Mouse (Mus musculus) midbrain, embryonic 16.5 days (tissue): ENCODE measurements at regions not wholly inside any gene's neighbourhood (a gene's known extent, or its start where the extent isn't known, plus 50 kb on each side); places are given as distances from the start of the nearest gene placed in this dataset.

Experiments
- ATAC-seq: fragments of 200-750 bp; cut with Nextera tagmentation; 2 replicates; pipeline ENCODE4 v1.8.0; 2017; ENCODE audit warnings: moderate TSS enrichment
- H3K27ac ChIP-seq: fragments of 300-500 bp; sonication (generic); 2 replicates; pipeline ENCODE4 v1.5.1; 2014; ENCODE audit warnings: mild to moderate bottlenecking, low read length, mixed read lengths
- H3K27me3 ChIP-seq: fragments of 300-500 bp; sonication (generic); 2 replicates; pipeline ENCODE4 v1.6.1; 2014; ENCODE audit warnings: low read depth, low read length, mixed read lengths; ENCODE audit not compliant: control insufficient read depth, insufficient read depth
- H3K36me3 ChIP-seq: fragments of 300-500 bp; sonication (generic); 2 replicates; pipeline ENCODE4 v1.6.1; 2014; ENCODE audit warnings: mild to moderate bottlenecking, low read length, moderate library complexity, mixed read lengths; ENCODE audit not compliant: control insufficient read depth, insufficient read depth
- H3K4me1 ChIP-seq: fragments of 300-500 bp; sonication (generic); 2 replicates; pipeline ENCODE4 v1.6.1; 2014; ENCODE audit warnings: mild to moderate bottlenecking, low read length, mixed read lengths; ENCODE audit not compliant: control insufficient read depth, insufficient read depth
- H3K4me2 ChIP-seq: fragments of 300-500 bp; sonication (generic); 2 replicates; pipeline ENCODE4 v1.6.1; 2014; ENCODE audit warnings: mild to moderate bottlenecking, low read length, mixed read lengths
- H3K4me3 ChIP-seq: fragments of 300-500 bp; sonication (generic); 2 replicates; pipeline ENCODE4 v1.5.1; 2014; ENCODE audit warnings: low read depth, mild to moderate bottlenecking, low read length, moderate library complexity, mixed read lengths
- H3K9ac ChIP-seq: fragments of 300-500 bp; sonication (generic); 2 replicates; pipeline ENCODE4 v1.6.1; 2014; ENCODE audit warnings: low read depth, low read length, mixed read lengths
- H3K9me3 ChIP-seq: fragments of 300-500 bp; sonication (generic); replicated peaks from 2 replicates; pipeline ENCODE4 v1.6.1; 2014; ENCODE audit warnings: mild to moderate bottlenecking, low read length, mixed read lengths; ENCODE audit not compliant: control insufficient read depth, poor library complexity, severe bottlenecking
- WGBS: fragments of 180-500 bp; shearing (Covaris S2); extraction: QIAGEN DNeasy Blood & Tissue Kit; methylation state at CpG from one replicate; pipeline ENCODE4 v1.1.7; 2014; 5-methylcytosine and 5-hydroxymethylcytosine counted together

- H3K9me3 ChIP-seq: no peaks in the 10 kb centered on the region
- H3K9ac ChIP-seq: no peak overlapping the region
- no peak for ATAC-seq
- H3K27ac ChIP-seq: no peak overlapping the region
- H3K4me3 ChIP-seq: no peak overlapping the region
- no peaks in the 10 kb centered on the region for H3K27me3 ChIP-seq
- H3K4me1 ChIP-seq: no peaks in the 10 kb centered on the region
- no peaks in the 10 kb centered on the region for H3K36me3 ChIP-seq
- no peak overlapping the region for H3K4me2 ChIP-seq
- WGBS: 92% methylated on average over 6 of the region's 6 CpGs
These were observed 194.7 kb upstream of the Esrrg start for GRCm38 (mm10) chr1:187413881-187414280.

DNA sequence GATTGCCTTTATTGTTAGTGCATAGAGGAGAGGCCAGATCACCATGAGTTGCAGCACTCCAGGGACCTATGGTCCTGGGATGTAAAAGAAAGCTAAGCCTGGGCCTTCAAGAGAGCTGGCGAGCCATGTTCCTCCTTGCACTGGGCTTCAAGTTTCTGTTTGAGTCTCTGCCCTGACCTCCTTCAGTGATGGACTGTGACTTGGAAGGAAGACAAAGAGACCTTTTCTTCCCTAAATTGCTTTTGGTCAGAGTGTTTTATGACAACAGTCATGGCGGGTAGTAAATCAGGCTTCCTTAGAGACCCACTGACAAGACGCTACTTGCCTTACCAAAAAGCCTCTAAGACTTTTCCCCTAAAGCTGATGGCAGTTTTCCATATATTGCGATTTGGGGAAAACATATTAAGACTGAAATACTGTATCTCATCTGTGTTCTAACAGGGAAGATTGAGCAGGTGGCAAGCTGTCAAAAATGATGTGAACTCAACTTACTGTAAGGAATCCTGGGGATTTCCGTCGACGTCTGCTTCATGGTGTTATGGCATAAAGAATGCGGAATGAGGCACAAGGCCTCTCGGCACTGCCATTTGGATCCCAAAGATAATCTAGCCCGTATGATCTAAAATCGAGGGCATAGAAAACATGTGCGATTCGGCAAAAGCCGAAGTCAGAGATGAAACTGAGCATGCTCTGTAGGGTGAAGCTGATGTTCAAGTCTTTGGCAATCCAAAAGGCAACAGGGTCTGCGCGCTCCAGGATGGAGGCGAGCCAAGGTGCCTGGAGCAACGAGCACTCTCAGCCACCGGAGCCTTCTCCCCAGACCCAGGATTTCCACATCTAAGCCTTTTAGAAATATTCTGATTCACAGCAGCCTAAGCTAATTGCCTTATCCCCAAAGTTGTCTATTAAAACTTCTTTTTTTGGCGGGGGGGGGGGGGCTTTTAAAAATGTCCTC is 190.1 kb upstream of the Esrrg start:
- no peaks in the 10 kb centered on the region for H3K9me3 ChIP-seq
- no peaks in the 10 kb centered on the region for H3K4me1 ChIP-seq
- H3K4me2 ChIP-seq: no peak overlapping the region
- H3K4me3 ChIP-seq: no peak overlapping the region
- no peak for ATAC-seq
- H3K27me3 ChIP-seq: no peaks in the 10 kb centered on the region
- WGBS: 89% methylated on average over 20 of the region's 20 CpGs
- H3K36me3 ChIP-seq: no peaks in the 10 kb centered on the region
- no peak overlapping the region for H3K9ac ChIP-seq
- no peak overlapping the region for H3K27ac ChIP-seq

DNA sequence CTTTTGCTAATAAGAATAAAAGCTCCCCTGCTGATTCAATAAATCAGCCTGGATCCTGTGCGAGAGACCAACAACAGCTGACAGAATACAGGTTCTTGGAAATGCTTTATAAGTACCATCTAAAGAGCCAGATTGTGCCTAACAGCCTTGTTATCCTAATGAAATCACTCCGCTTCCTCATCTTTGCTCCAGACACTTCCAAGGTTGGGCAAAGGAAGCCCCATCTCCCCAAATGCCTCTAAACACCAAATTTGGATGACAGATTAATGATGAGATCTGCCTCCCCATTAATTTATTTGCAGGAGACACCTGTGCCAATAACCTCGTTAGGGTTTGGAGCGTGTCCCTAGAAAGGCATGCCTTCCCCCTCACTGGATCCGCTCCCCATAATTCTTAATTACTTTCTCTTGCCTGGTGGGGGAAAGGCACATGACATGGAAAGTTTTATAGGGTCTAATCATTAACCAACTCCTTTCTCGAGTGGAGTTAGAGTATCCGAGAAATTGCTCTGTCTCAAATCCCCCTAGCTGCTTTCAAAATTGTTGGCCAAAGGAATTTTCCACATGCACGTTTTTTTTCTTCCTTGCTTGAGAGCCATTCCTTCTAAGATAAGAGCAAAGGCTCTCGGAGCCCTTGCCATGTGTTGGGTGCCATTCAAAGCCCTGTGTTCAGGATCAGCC is 179.9 kb upstream of the Esrrg start:
- 73% methylated on average over 9 of the region's 9 CpGs for WGBS
- H3K27me3 ChIP-seq: no peaks in the 10 kb centered on the region
- no peak overlapping the region for H3K27ac ChIP-seq
- no peaks in the 10 kb centered on the region for H3K36me3 ChIP-seq
- H3K9ac ChIP-seq: no peak overlapping the region
- H3K9me3 ChIP-seq: no peaks in the 10 kb centered on the region
- no peak overlapping the region for H3K4me3 ChIP-seq
- ATAC-seq: no peak
- H3K4me2 ChIP-seq: no peak overlapping the region
- no peaks in the 10 kb centered on the region for H3K4me1 ChIP-seq

DNA sequence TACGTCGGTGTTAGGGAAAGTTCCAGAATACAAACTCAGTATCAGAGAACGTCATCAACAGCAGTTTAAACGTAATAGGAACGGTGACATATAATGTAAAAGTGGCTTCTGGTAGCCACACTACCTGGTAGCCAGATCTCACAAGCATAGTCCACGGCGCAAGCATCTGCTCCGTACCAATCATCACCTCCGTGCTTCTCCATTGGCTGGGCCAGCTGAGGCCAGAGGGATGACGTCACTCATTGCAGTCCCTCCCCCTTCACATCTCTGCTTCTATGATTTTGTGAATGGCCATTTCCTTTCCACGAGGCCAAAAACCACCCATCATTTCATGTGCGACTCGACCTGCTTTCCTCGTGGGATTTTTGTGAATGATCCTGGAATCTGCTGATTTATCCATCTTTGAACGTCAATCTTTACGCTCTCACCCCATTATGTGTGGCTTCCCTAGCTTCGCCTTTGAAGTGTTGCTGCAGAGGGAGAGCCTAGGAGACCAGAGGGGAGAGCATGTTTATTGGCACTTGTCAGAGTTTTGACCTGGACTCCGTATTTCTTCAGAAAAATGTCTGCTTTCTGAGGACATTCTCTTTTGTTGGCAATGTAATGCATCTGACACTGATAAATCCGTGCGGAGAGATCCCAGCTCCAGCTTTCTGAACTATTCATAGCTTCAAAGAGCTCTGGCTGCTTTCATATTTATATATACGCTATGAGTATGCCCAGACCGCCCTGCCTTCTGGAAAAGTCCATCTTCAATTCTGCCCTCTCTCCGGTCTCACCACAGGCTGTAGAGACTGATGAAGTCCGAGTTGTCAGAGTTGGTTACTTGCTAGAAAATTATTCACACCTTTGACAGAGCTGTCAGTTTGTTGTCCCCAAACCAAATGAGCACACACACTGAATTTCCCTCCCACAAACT is 174.6 kb upstream of the Esrrg start:
- H3K27me3 ChIP-seq: no peaks in the 10 kb centered on the region
- ATAC-seq: no peak
- no peaks in the 10 kb centered on the region for H3K9me3 ChIP-seq
- no peaks in the 10 kb centered on the region for H3K4me1 ChIP-seq
- no peak overlapping the region for H3K9ac ChIP-seq
- 79% methylated on average over 24 of the region's 24 CpGs for WGBS
- no peaks in the 10 kb centered on the region for H3K36me3 ChIP-seq
- no peak overlapping the region for H3K4me3 ChIP-seq
- H3K27ac ChIP-seq: no peak overlapping the region
- H3K4me2 ChIP-seq: no peak overlapping the region

DNA sequence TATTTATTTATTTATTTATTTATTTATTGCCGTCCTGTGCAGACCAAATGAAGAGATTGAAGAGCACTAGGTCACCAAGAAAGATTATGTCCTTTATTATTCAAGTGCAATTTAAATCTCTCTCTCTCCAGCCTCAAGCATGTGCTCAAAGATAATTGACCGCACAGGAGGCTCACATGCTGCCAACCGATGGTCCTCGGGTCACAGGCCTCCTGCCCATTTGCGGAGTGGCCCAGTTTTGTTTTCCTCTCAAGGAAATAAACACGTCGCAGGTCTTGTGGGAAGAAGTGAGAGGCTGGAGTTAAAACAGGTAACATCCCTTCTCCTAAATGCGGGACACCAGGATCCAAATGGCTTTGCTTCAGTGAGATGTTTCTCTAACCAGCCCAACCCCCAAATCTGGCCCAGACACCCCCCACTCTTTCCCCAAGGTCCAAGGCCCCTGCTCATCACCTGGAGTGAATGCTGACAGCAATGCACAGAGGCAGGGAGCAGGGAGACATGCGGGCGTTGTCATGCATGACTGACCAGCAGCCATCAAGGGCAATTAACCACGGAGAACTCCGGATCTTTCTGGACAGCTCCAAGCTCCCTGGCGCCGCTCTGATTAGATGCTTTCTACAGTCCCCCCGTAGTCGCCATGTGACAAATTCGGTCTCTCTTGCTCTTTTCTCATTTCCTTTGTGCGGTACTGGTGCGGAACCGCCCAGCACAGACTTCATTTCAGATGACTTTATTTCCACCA is 169.2 kb upstream of the Esrrg start:
- no peak overlapping the region for H3K9ac ChIP-seq
- 0 out of 2 replicates have a peak, but pooled peaks have one; percentile 21 for ATAC-seq
- no peak overlapping the region for H3K27ac ChIP-seq
- peak overlapping the region; percentile 41 for H3K4me2 ChIP-seq
- 49% methylated on average over 20 of the region's 20 CpGs for WGBS
- 0 out of 2 replicates have a peak, but pooled peaks cover 3% of the 10 kb centered on the region for H3K4me1 ChIP-seq
- no peak overlapping the region for H3K4me3 ChIP-seq
- no peaks in the 10 kb centered on the region for H3K9me3 ChIP-seq
- no peaks in the 10 kb centered on the region for H3K27me3 ChIP-seq
- H3K36me3 ChIP-seq: no peaks in the 10 kb centered on the region

- H3K27me3 ChIP-seq: no peaks in the 10 kb centered on the region
- H3K9ac ChIP-seq: no peak overlapping the region
- no peaks in the 10 kb centered on the region for H3K9me3 ChIP-seq
- 0 out of 2 replicates have a peak, but pooled peaks cover 3% of the 10 kb centered on the region for H3K4me1 ChIP-seq
- WGBS: 28% methylated on average over 3 of the region's 3 CpGs
- H3K36me3 ChIP-seq: no peaks in the 10 kb centered on the region
- H3K4me2 ChIP-seq: no peak overlapping the region
- H3K4me3 ChIP-seq: no peak overlapping the region
- no peak for ATAC-seq
- H3K27ac ChIP-seq: no peak overlapping the region
These were observed 166.9 kb upstream of the Esrrg start for GRCm38 (mm10) chr1:187441668-187442193.

- H3K4me2 ChIP-seq: no peak overlapping the region
- no peak for ATAC-seq
- WGBS: 82% methylated on average over 6 of the region's 6 CpGs
- H3K4me1 ChIP-seq: 0 out of 2 replicates have a peak, but pooled peaks cover 2% of the 10 kb centered on the region
- H3K27ac ChIP-seq: no peak overlapping the region
- no peaks in the 10 kb centered on the region for H3K36me3 ChIP-seq
- H3K27me3 ChIP-seq: no peaks in the 10 kb centered on the region
- H3K4me3 ChIP-seq: no peak overlapping the region
- no peaks in the 10 kb centered on the region for H3K9me3 ChIP-seq
- H3K9ac ChIP-seq: no peak overlapping the region
These were observed 162.1 kb upstream of the Esrrg start for GRCm38 (mm10) chr1:187446511-187446910.

- no peaks in the 10 kb centered on the region for H3K9me3 ChIP-seq
- 0 out of 2 replicates have a peak, but pooled peaks cover 2% of the 10 kb centered on the region for H3K4me1 ChIP-seq
- no peaks in the 10 kb centered on the region for H3K36me3 ChIP-seq
- H3K9ac ChIP-seq: no peak overlapping the region
- ATAC-seq: no peak
- H3K27ac ChIP-seq: no peak overlapping the region
- H3K4me2 ChIP-seq: peak overlapping the region; percentile 28
- H3K4me3 ChIP-seq: no peak overlapping the region
- 14% methylated on average over 6 of the region's 6 CpGs for WGBS
- no peaks in the 10 kb centered on the region for H3K27me3 ChIP-seq
These were observed 160.4 kb upstream of the Esrrg start for GRCm38 (mm10) chr1:187448173-187448572.
